Mouse (Mus musculus) kidney, adult 2 months (tissue): ENCODE results near the gene Tmem217.
"Not testable (repeated sequence)": the region's sequence is repeated elsewhere in the genome, so short reads cannot be mapped to it uniquely, and the experiment has no call there.

Experiments
- CTCF ChIP-seq: fragments of 200-500 bp; conservative IDR thresholded peaks from 2 replicates; pipeline ENCODE4 v1.5.1; 2011; ENCODE audit warnings: low read depth, mild to moderate bottlenecking, control low read depth, low read length, moderate library complexity, mixed read lengths; ENCODE audit not compliant: insufficient read depth, insufficient read length
- POLR2A ChIP-seq: fragments of 200-500 bp; IDR thresholded peaks from one replicate; pipeline ENCODE4 v1.6.1; 2011; ENCODE audit warnings: low read depth, low read length, control low read depth

DNA sequence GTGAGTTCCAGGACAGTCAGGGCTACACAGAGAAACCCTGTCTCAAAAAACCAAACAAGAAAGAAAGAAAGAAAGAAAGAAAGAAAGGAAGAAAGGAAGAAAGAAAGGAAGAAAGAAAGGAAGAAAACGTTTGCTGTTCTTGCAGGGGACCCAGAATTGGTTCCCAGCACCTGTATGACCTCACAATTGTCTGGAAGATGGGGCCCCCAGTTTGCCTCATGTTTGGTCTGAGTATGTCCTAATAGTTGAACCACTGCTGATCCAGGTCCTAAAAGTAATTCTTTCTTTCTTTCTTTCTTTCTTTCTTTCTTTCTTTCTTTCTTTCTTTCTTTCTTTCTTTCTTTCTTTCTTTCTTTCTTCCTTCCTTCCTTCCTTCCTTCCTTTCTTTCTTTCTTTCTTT, 54.7 kb downstream of the Tmem217 start:
- TF ChIP-seq CTCF, POLR2A: not testable (repeated sequence)
